Mouse (Mus musculus): ENCODE measurements around the gene Cntfr.
"Not testable (repeated sequence)": the region's sequence is repeated elsewhere in the genome, so short reads cannot be mapped to it uniquely, and the experiment has no call there.

DNA sequence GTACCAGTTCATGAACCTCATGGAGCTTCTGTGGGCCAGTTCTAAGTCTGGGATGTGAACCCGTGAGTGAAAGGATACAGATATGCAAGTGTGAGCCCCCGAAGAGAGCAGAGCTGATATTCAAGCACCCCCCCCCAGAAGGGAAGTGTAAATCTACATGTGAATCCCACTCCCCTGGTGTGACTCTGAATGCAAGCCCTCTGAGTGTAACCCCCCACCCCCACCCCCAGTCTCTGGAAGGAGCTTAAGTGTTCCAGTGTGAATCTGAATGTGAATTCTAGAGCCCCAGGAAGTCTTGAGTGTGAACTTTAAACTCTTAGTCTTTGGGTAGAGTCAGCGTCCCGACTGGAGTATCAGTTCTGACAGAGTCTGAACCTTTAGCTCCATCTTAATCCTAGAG lies 3.4 kb downstream of the Cntfr start:
- not testable (repeated sequence) for TF ChIP-seq CTCF, EP300 (IDR thresholded peaks at IDR 0.05; ENCODE audit: low read depth)
